ENCODE assay signal across 8 mouse cellular contexts in genomic region chr11:75486601-75487285, GRCm38 (mm10). TPM values are rescaled to one million over a fixed set of nuclear protein-coding genes. Genes with fewer than 3 reads are reported as not detected.
DNase-seq lines count a peak whose midpoint lies in the region; ATAC-seq and TF ChIP-seq lines count a peak whose summit lies in the region.

Gene Prpf8 (plus strand): TSS chr11:75486816.

- peak within 1 kb of the TSS; percentile 87 for H3K4me2 ChIP-seq in embryonic facial prominence, embryonic 15.5 days (replicated peaks)
- H3K4me2 ChIP-seq in kidney, embryonic 14.5 days (replicated peaks; ENCODE audit: low read depth, low read length), result peak within 1 kb of the TSS; percentile 67
- H3K4me2 ChIP-seq in limb, embryonic 15.5 days, result peak within 1 kb of the TSS; percentile 82

- H3K36me3 ChIP-seq in embryonic facial prominence, embryonic 15.5 days, result peaks cover 25% of the 10 kb centered on the region
- H3K36me3 ChIP-seq in kidney, embryonic 14.5 days (ENCODE audit: control insufficient read depth, insufficient read depth, low read length), result peaks cover 32% of the 10 kb centered on the region
- H3K36me3 ChIP-seq in limb, embryonic 15.5 days, result peaks cover 27% of the 10 kb centered on the region

- DNase-seq in 416B (ENCODE audit: low read depth), result peak; percentile 98
- DNase-seq in heart, adult 9 months (ENCODE audit: low spot score in 2 of 2), result peak; percentile 98 to 99
- DNase-seq in monocyte, adult 2 months (ENCODE audit: low read depth in 1 of 2, low spot score in 2 of 2), result peak; percentile 93 to 96
- DNase-seq in spleen, postnatal 36 days (ENCODE audit: low spot score in 2 of 2), result peak; percentile 97 to 98

- WGBS in bone marrow, adult 2 months, result under 1% methylated on average over 52 of the region's 52 CpGs
- WGBS in embryonic facial prominence, embryonic 15.5 days, result under 1% methylated on average over 52 of the region's 52 CpGs
- under 1% methylated on average over 52 of the region's 52 CpGs for WGBS in kidney, embryonic 14.5 days
- under 1% methylated on average over 52 of the region's 52 CpGs for WGBS in limb, embryonic 15.5 days

- peak; percentile 99 for ATAC-seq in embryonic facial prominence, embryonic 15.5 days (ENCODE audit: insufficient number of reproducible peaks, low FRiP score, low TSS enrichment, low read depth)
- ATAC-seq in kidney, embryonic 14.5 days (ENCODE audit: low FRiP score, low TSS enrichment), result peak; percentile 100
- peak; percentile 99 for ATAC-seq in limb, embryonic 15.5 days (ENCODE audit: insufficient number of reproducible peaks, low FRiP score, low TSS enrichment, low read depth)

- H3K9ac ChIP-seq in embryonic facial prominence, embryonic 15.5 days, result peak within 1 kb of the TSS; percentile 88
- peak within 1 kb of the TSS; percentile 94 for H3K9ac ChIP-seq in kidney, embryonic 14.5 days (ENCODE audit: low read depth, low read length)
- H3K9ac ChIP-seq in limb, embryonic 15.5 days, result peak within 1 kb of the TSS; percentile 95

- no peak for TF ChIP-seq CTCF in bone marrow, adult 2 months (IDR thresholded peaks at IDR 0.05; ENCODE audit: control insufficient read depth, insufficient read depth, low read length)

- H3K4me1 ChIP-seq in bone marrow, adult 2 months (ENCODE audit: control insufficient read depth, insufficient read depth, low read length), result peaks cover 4% of the 10 kb centered on the region
- peaks cover 12% of the 10 kb centered on the region for H3K4me1 ChIP-seq in embryonic facial prominence, embryonic 15.5 days
- peaks cover 8% of the 10 kb centered on the region; the same call in 1 of the 2 replicates for H3K4me1 ChIP-seq in kidney, embryonic 14.5 days (ENCODE audit: control insufficient read depth, insufficient read depth, low read length)
- H3K4me1 ChIP-seq in limb, embryonic 15.5 days, result peaks cover 8% of the 10 kb centered on the region

- TF ChIP-seq POLR2A in bone marrow, adult 2 months (IDR thresholded peaks at IDR 0.05; ENCODE audit: borderline replicate concordance, control insufficient read depth, low read depth, low read length), result peak; percentile 85

- 0 out of 2 replicates have a peak, but pooled peaks cover 2% of the 10 kb centered on the region for H3K27me3 ChIP-seq in embryonic facial prominence, embryonic 15.5 days
- H3K27me3 ChIP-seq in kidney, embryonic 14.5 days (ENCODE audit: control insufficient read depth, insufficient read depth, low read length), result no peaks in the 10 kb centered on the region
- H3K27me3 ChIP-seq in limb, embryonic 15.5 days, result peaks cover 3% of the 10 kb centered on the region; the same call in 1 of the 2 replicates

- no peaks in the 10 kb centered on the region for H3K9me3 ChIP-seq in embryonic facial prominence, embryonic 15.5 days (replicated peaks)
- H3K9me3 ChIP-seq in kidney, embryonic 14.5 days (ENCODE audit: control insufficient read depth, low read length), result no peaks in the 10 kb centered on the region
- H3K9me3 ChIP-seq in limb, embryonic 15.5 days, result no peaks in the 10 kb centered on the region

- peak within 1 kb of the TSS; percentile 71 for H3K4me3 ChIP-seq in bone marrow, adult 2 months (replicated peaks; ENCODE audit: control insufficient read depth, low read depth, low read length)
- peak within 1 kb of the TSS; percentile 99 for H3K4me3 ChIP-seq in embryonic facial prominence, embryonic 15.5 days (replicated peaks)
- H3K4me3 ChIP-seq in kidney, embryonic 14.5 days (ENCODE audit: low read length), result peak within 1 kb of the TSS; percentile 100
- peak within 1 kb of the TSS; percentile 90 for H3K4me3 ChIP-seq in limb, embryonic 15.5 days

- H3K27ac ChIP-seq in bone marrow, adult 2 months (ENCODE audit: control insufficient read depth, insufficient read depth, low read depth, low read length, poor library complexity), result peak within 1 kb of the TSS; percentile 46; the same call in 1 of the 2 replicates
- H3K27ac ChIP-seq in embryonic facial prominence, embryonic 15.5 days (replicated peaks), result peak within 1 kb of the TSS; percentile 77
- H3K27ac ChIP-seq in kidney, embryonic 14.5 days (ENCODE audit: low read depth, low read length), result peak within 1 kb of the TSS; percentile 72; the same call in 1 of the 2 replicates
- peak within 1 kb of the TSS; percentile 82 for H3K27ac ChIP-seq in limb, embryonic 15.5 days

RNA-seq across cellular contexts. Expression of gene Prpf8, which starts in this region (rescaled TPM):
- polyA plus RNA-seq in bone marrow, adult 2 months (2011; ENCODE audit: insufficient read depth, insufficient read length, low replicate concordance, missing spikeins), result 18.5 and 35.4 TPM in 2 replicates
- polyA plus RNA-seq in embryonic facial prominence, embryonic 15.5 days (2015; fragmentation: Nextera tagmentation; extraction: Ambion mirVana), result 51.7 and 52.5 TPM in 2 replicates
- 56.4 and 103 TPM in 2 replicates for polyA plus RNA-seq in kidney, embryonic 14.5 days (2014; fragmentation: Nextera tagmentation; extraction: Ambion mirVana)
- 44.4 and 49.5 TPM in 2 replicates for polyA plus RNA-seq in limb, embryonic 15.5 days (2015; fragmentation: Nextera tagmentation; extraction: Ambion mirVana)

Comparison
In these comparisons a context has a peak if more than half of its experiments do, and no peak if none do; other contexts are left out.
1. Peak in every context shown above with its lines: DNase-seq, ATAC-seq, H3K4me3 ChIP-seq and H3K27ac ChIP-seq.